Mouse (Mus musculus): ENCODE measurements around the gene Polr1c.

DNA sequence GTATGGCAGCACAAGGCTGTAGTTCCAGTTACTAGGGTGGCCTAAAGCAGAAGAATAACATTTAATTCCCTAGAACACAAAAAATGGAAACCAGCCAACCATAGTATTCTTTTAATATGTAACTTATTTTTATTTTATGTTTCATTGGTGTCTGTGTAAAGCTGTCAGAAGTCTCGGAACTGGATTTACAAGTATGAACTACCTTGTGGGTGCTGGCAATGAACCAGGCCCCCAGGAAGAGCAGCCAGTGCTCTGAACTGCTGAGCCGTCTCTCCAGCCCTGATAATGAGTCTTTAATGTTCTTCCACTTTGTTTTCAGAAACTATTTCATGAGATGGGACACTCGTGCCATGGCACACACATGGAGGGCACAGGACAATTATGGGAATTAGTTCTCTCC, 37.3 kb downstream of the Polr1c start:
- TF ChIP-seq TAL1 (IDR thresholded peaks at IDR 0.05; ENCODE audit: low read length) (no peak), GATA1 (IDR thresholded peaks at IDR 0.05; ENCODE audit: low read length) (no peak)

Measured in erythroblast, embryonic 14.5 days (primary cell).